Mouse (Mus musculus) neural tube, embryonic 12.5 days (tissue): ENCODE results near the gene Zfp462. TPM values are rescaled to one million over a fixed set of nuclear protein-coding genes. Genes with fewer than 3 reads are reported as not detected.
"Not testable (repeated sequence)": the region's sequence is repeated elsewhere in the genome, so short reads cannot be mapped to it uniquely, and the experiment has no call there.

Experiments used
- ATAC-seq: fragments of 200-750 bp; cut with Nextera tagmentation; 2 replicates; pipeline ENCODE4 v1.8.0; 2017; ENCODE audit warnings: low read depth, mild to moderate bottlenecking, moderate TSS enrichment, moderate library complexity; ENCODE audit not compliant: low FRiP score
- H3K27ac ChIP-seq: fragments of 300-500 bp; sonication (generic); 2 replicates; pipeline ENCODE4 v1.5.1; 2016
- H3K27me3 ChIP-seq: fragments of 300-500 bp; sonication (generic); replicated peaks from 2 replicates; pipeline ENCODE4 v1.6.1; 2016; ENCODE audit warnings: mild to moderate bottlenecking
- H3K36me3 ChIP-seq: fragments of 300-500 bp; sonication (generic); 2 replicates; pipeline ENCODE4 v1.6.1; 2016; ENCODE audit warnings: mild to moderate bottlenecking
- H3K4me1 ChIP-seq: fragments of 300-500 bp; sonication (generic); 2 replicates; pipeline ENCODE4 v1.6.1; 2016
- H3K4me2 ChIP-seq: fragments of 300-500 bp; sonication (generic); replicated peaks from 2 replicates; pipeline ENCODE4 v1.6.1; 2016; ENCODE audit warnings: mild to moderate bottlenecking
- H3K4me3 ChIP-seq: fragments of 300-500 bp; sonication (generic); 2 replicates; pipeline ENCODE4 v1.5.1; 2016
- H3K9ac ChIP-seq: fragments of 300-500 bp; sonication (generic); 2 replicates; pipeline ENCODE4 v1.6.1; 2016; ENCODE audit warnings: mild to moderate bottlenecking
- H3K9me3 ChIP-seq: fragments of 300-500 bp; sonication (generic); 2 replicates; pipeline ENCODE4 v1.6.1; 2016; ENCODE audit warnings: mild to moderate bottlenecking
- WGBS: fragments of 180-500 bp; shearing (Covaris S2); methylation state at CpG from one replicate; pipeline ENCODE4 v1.1.7; 2016; 5-methylcytosine and 5-hydroxymethylcytosine counted together
- polyA plus RNA-seq: library from polyadenylated mRNA; unstranded; fragments of >200 nt; fragmentation: Nextera tagmentation; extraction: Ambion mirVana; gene quantifications from 2 replicates; pipeline ENCODE4 v1.2.1, GENCODE M21; 2016

Gene Zfp462
- polyA plus RNA-seq, result 14.9 and 18.5 TPM in 2 replicates

GRCm38 (mm10) chr4:54944921-54945430 lies at the start of gene Zfp462:
TSS of gene Zfp462 (plus strand) at chr4:54945048.
- Histone ChIP-seq H3K27ac (peak within 1 kb of the TSS; percentile 96), H3K4me2 (peak within 1 kb of the TSS; percentile 82), H3K9me3 (no peaks in the 10 kb centered on the region), H3K4me1 (0 out of 2 replicates have a peak, but pooled peaks cover under 1% of the 10 kb centered on the region), H3K27me3 (no peaks in the 10 kb centered on the region), H3K9ac (peak within 1 kb of the TSS; percentile 95), H3K36me3 (no peaks in the 10 kb centered on the region), H3K4me3 (peak within 1 kb of the TSS; percentile 81)
- under 1% methylated on average over 43 of the region's 43 CpGs for WGBS
- ATAC-seq, result peak; percentile 34

- H3K4me3 ChIP-seq, result no peak overlapping the region
- 85% methylated on average over 4 of the region's 4 CpGs for WGBS
- H3K9me3 ChIP-seq, result no peaks in the 10 kb centered on the region
- no peak overlapping the region for H3K27ac ChIP-seq
- ATAC-seq, result no peak
- H3K27me3 ChIP-seq, result no peaks in the 10 kb centered on the region
- no peak overlapping the region for H3K4me2 ChIP-seq
- H3K4me1 ChIP-seq, result peaks cover 8% of the 10 kb centered on the region
- H3K9ac ChIP-seq, result no peak overlapping the region
- no peaks in the 10 kb centered on the region for H3K36me3 ChIP-seq
Measured at GRCm38 (mm10) chr4:54896017-54896416, 48.8 kb upstream of the Zfp462 start.

DNA sequence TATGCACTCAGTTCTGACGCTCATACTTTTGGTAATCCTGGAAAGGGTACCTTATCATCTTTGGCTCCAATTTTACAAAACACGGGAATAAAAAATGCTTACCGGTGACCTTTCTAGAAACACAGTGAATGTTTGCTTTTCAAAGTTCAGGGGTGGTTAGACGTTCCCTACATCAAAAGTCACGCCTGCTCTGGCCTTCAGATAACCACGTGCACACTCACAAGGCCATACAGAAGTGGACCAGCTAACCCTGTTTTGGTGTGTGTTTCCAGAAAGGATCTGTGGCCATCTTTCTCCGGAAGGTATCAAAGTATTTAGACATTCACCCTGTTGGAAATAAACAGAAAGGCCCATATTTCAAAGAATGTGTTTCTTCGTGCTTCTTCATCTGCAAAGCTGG lies 40.2 kb upstream of the Zfp462 start:
- no peaks in the 10 kb centered on the region for H3K27me3 ChIP-seq
- no peak overlapping the region for H3K4me3 ChIP-seq
- no peak overlapping the region for H3K4me2 ChIP-seq
- no peak overlapping the region for H3K9ac ChIP-seq
- H3K9me3 ChIP-seq, result no peaks in the 10 kb centered on the region
- no peak for ATAC-seq
- H3K36me3 ChIP-seq, result no peaks in the 10 kb centered on the region
- no peaks in the 10 kb centered on the region for H3K4me1 ChIP-seq
- WGBS, result 72% methylated on average over 8 of the region's 8 CpGs
- no peak overlapping the region for H3K27ac ChIP-seq

GRCm38 (mm10) chr4:54905399-54905953 lies 39.4 kb upstream of the Zfp462 start:
- H3K9me3 ChIP-seq, result no peaks in the 10 kb centered on the region
- 77% methylated on average over 7 of the region's 7 CpGs for WGBS
- no peak for ATAC-seq

DNA sequence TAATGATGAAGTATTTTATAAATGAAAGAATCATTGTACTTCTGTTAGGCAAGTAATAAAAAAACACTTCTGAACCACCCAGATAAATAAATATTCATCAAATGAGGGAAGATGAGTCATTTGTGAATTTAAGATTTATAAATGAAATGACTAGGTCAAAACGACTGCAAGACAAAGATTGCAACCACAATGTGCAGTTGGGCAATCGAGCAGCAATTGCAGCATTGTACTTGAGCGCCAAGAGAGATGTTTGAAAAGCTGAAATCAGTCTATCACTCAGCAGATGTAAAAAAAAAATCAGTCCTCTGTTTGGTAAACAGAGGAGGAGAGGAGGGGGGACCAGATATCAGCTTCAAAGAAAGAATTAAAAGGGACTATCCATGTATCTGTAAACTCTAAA lies 34.5 kb upstream of the Zfp462 start:
- H3K9me3 ChIP-seq, result no peaks in the 10 kb centered on the region
- no peak overlapping the region for H3K4me2 ChIP-seq
- no peak overlapping the region for H3K4me3 ChIP-seq
- WGBS, result 90% methylated on average over 3 of the region's 3 CpGs
- no peak overlapping the region for H3K9ac ChIP-seq
- no peak for ATAC-seq
- no peaks in the 10 kb centered on the region for H3K36me3 ChIP-seq
- no peaks in the 10 kb centered on the region for H3K4me1 ChIP-seq
- H3K27ac ChIP-seq, result no peak overlapping the region
- no peaks in the 10 kb centered on the region for H3K27me3 ChIP-seq

More at GRCm38 (mm10) chr4:54905399-54905953, 39.4 kb upstream of the Zfp462 start:
- H3K4me3 ChIP-seq, result no peak overlapping the region
- H3K4me1 ChIP-seq, result no peaks in the 10 kb centered on the region
- H3K27me3 ChIP-seq, result no peaks in the 10 kb centered on the region
- no peaks in the 10 kb centered on the region for H3K36me3 ChIP-seq
- no peak overlapping the region for H3K9ac ChIP-seq
- no peak overlapping the region for H3K27ac ChIP-seq
- no peak overlapping the region for H3K4me2 ChIP-seq

DNA sequence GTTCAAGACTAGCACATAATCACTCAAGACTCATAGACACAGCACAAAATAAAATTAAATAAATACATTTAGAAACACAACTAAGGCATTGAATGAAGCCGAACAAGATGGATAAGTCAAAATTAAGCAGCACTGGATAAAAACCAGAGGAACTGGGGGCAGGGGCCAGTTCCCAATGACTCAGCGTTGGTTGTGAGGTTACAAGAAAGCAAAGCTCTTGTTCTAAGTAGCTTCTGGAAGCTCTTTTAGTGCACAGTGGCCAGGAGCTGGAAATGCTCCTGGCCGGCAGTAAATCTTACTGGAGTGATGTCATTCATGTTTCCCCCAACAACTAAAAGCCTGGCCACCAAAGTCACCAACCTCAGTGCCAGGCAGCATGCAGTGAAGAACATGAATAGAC lies 26.6 kb upstream of the Zfp462 start:
- WGBS, result 85% methylated on average over 3 of the region's 3 CpGs

DNA sequence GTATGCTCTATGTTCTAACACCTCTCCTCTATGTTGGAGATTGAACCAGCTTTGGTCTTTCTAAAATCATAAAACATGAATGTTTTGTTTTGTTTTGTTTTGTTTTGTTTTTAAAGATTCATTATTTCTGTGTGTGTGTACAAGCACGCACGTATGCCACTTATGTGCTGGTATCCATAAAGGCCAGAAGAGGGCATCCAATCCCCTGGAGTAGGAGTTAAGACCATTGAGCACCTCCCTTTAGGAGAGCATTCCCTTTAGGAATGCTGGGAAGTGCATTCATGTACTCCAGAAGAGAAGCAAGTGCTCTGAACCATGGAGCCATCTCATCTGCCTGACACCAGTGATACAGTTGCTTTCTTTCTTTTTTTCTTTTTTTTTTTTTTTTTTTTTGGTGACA lies 21.5 kb upstream of the Zfp462 start:
- H3K9me3 ChIP-seq, result no peaks in the 10 kb centered on the region
- WGBS, result 85% methylated on average over 2 of the region's 2 CpGs
- no peak for ATAC-seq
- no peaks in the 10 kb centered on the region for H3K4me1 ChIP-seq
- no peaks in the 10 kb centered on the region for H3K36me3 ChIP-seq
- H3K4me3 ChIP-seq, result no peak overlapping the region
- no peaks in the 10 kb centered on the region for H3K27me3 ChIP-seq
- H3K4me2 ChIP-seq, result no peak overlapping the region
- no peak overlapping the region for H3K9ac ChIP-seq
- H3K27ac ChIP-seq, result no peak overlapping the region

More for the DNA sequence above, 26.6 kb upstream of the Zfp462 start:
- Histone ChIP-seq H3K4me3 (no peak overlapping the region), H3K9ac (no peak overlapping the region), H3K9me3 (no peaks in the 10 kb centered on the region), H3K4me2 (no peak overlapping the region), H3K36me3 (no peaks in the 10 kb centered on the region), H3K4me1 (no peaks in the 10 kb centered on the region), H3K27ac (no peak overlapping the region), H3K27me3 (no peaks in the 10 kb centered on the region)
- ATAC-seq, result no peak

DNA sequence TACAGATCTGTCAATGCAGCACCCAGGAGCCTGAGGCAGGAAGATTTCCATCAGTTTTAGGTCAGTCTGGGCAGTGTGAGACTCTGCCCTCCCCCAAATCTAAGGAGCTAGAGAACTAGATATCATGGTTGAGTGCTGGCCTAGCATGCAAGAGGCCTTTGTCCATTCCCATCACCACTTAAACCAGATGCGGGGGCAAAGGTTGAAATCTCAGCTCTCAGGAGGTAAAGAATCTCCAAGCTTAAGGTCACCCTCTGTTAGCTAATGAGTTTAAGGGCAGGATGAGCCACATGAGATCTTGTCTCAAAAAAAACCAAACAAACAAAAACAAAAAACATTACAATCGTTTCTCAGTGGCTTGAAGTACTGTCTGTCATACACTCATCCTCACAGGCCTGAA lies 20.5 kb upstream of the Zfp462 start:
- WGBS, result 91% methylated on average over 2 of the region's 2 CpGs

DNA sequence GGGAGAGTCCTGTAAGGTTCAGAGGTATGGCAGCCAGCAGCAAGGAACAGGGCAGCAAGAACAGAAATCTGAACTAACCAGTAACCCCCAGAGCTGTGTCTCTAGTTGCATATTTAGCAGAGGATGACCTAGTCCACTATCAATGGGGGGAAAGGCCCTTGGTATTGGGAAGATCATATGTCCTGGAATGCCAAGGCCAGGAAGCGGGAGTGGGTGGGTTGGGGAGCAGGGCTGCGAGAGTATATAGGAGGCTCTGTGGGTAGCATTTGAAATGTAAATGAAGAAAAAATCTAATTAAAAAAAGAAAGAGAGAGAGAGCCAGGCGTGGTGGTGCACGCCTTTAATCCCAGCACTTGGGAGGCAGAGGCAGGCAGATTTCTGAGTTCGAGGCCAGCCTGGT lies 18.4 kb upstream of the Zfp462 start:
- not testable (repeated sequence) for ATAC-seq, H3K4me1 ChIP-seq, H3K27ac ChIP-seq, H3K27me3 ChIP-seq, H3K4me2 ChIP-seq, H3K9me3 ChIP-seq, H3K36me3 ChIP-seq, H3K4me3 ChIP-seq, H3K9ac ChIP-seq
- WGBS, result 91% methylated on average over 5 of the region's 5 CpGs

More for the DNA sequence above, 20.5 kb upstream of the Zfp462 start:
- Histone ChIP-seq H3K27me3 (no peaks in the 10 kb centered on the region), H3K4me2 (no peak overlapping the region), H3K9ac (no peak overlapping the region), H3K9me3 (no peaks in the 10 kb centered on the region), H3K4me3 (no peak overlapping the region), H3K4me1 (no peaks in the 10 kb centered on the region), H3K36me3 (no peaks in the 10 kb centered on the region), H3K27ac (no peak overlapping the region)
- no peak for ATAC-seq

DNA sequence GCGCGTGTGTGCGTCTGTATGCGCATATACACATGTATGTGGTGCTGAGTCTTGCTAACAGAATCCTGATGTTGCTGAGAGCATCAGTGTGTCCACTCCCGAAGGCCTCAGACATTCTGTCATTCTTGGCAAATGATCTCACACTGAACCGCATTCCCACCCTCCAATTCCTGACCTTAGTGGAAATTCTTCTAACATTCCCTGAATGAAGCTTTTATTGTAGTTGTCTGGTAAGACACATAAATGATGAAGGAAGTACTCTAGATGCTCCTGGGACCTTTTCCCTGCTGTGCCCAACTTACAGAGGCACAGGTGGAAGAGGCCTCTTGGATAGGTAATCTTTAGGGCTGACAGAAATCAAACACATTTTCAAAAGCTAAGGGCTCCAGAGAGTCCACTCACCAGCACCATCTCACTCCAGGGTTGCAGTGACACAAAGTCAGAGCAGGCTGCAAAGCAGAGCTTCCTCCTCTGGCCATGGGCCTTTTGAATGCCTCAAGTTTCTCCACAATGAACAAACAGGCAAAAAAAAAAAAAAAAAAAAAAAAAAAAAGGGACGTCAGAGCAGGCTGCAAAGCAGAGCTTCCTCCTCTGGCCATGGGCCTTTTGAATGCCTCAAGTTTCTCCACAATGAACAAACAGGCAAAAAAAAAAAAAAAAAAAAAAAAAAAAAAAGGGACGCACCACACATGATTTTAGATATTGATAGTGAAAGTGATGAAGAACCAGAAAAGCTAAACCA lies 17.4 kb upstream of the Zfp462 start:
- H3K27ac ChIP-seq, H3K4me1 ChIP-seq, H3K36me3 ChIP-seq, H3K4me3 ChIP-seq, ATAC-seq, H3K9ac ChIP-seq, H3K9me3 ChIP-seq, H3K27me3 ChIP-seq, H3K4me2 ChIP-seq: not testable (repeated sequence)
- 83% methylated on average over 8 of the region's 8 CpGs for WGBS

DNA sequence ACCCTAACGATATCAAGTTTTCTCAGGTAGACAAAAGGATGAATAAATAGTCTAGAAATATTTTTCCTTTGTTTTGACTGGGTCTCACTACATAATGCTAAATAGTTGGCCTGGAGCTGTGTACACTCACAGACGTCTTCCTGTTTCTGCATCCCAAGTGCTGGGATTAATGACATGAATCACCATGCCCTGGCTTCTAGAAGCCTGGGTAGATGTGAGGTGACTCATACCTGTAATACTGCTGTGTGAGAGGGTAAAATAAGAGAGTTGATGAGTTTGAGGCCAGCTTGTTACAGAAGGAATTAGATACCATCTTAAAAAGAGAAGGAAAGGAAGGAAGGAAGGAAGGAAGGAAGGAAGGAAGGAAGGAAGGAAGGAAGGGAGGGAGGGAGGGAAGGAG lies 15.2 kb upstream of the Zfp462 start:
- H3K9me3 ChIP-seq, result no peaks in the 10 kb centered on the region
- no peak overlapping the region for H3K4me2 ChIP-seq
- WGBS, result 79% methylated on average over 2 of the region's 2 CpGs
- no peak overlapping the region for H3K9ac ChIP-seq
- no peak overlapping the region for H3K27ac ChIP-seq
- no peaks in the 10 kb centered on the region for H3K36me3 ChIP-seq
- H3K27me3 ChIP-seq, result no peaks in the 10 kb centered on the region
- no peaks in the 10 kb centered on the region for H3K4me1 ChIP-seq
- ATAC-seq, result no peak
- no peak overlapping the region for H3K4me3 ChIP-seq

DNA sequence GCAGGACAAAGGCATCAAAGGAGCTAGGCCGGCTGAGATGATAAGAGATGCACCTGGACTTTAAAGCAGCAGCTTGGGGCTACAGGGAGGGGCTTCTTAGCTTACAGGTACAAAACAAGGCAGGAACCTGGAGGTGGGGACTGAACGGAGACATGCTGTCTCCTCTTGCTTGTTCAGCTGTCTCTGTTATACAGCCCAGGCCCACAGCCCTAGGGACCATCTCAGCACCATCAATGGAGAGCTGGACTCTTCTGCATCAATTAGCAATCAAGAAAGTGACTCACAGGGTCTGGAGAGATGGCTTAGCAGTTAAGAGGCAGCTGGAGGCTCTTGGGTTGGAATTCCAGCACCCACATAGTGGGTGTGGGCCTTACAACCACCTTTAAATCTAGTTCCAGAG lies 12.2 kb upstream of the Zfp462 start:
- no peak overlapping the region for H3K4me2 ChIP-seq
- H3K4me1 ChIP-seq, result no peaks in the 10 kb centered on the region
- H3K36me3 ChIP-seq, result no peaks in the 10 kb centered on the region
- H3K27ac ChIP-seq, result no peak overlapping the region
- 34% methylated on average over 2 of the region's 2 CpGs for WGBS
- H3K4me3 ChIP-seq, result no peak overlapping the region
- no peaks in the 10 kb centered on the region for H3K27me3 ChIP-seq
- no peak for ATAC-seq
- H3K9ac ChIP-seq, result no peak overlapping the region
- no peaks in the 10 kb centered on the region for H3K9me3 ChIP-seq

DNA sequence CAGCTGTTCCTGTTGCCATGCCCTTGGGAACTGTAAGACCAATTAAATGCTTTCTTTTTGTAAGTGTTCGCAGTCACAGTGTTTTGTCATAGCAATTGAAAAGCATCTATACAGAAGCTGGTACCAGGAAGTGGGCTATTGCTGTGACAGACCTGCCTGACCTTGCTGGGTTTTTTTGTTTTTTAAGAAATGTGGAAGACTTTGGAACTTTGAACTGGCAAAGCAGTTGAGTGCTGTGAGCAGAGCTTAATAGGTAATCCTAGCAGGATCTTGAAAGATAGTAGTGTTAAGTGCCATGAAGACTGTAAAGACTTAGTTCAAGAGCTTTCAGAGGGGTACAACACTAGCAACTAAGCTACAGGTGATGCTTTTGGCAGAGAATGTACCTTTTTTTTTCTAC lies 7.7 kb upstream of the Zfp462 start:
- Histone ChIP-seq H3K27ac (no peak overlapping the region), H3K9ac (no peak overlapping the region), H3K27me3 (no peaks in the 10 kb centered on the region), H3K4me3 (no peak overlapping the region), H3K36me3 (no peaks in the 10 kb centered on the region), H3K9me3 (no peaks in the 10 kb centered on the region), H3K4me2 (no peak overlapping the region), H3K4me1 (no peaks in the 10 kb centered on the region)
- no peak for ATAC-seq
- WGBS, result 91% methylated on average over 1 of the region's 1 CpGs
